Mouse (Mus musculus) 416B (cell line): ENCODE results near the gene Fam149a.

Source experiments
- DNase-seq: peaks from one replicate; pipeline ENCODE4 v3.0.0; 2011; ENCODE audit warnings: low read depth

Gene Fam149a

DNA sequence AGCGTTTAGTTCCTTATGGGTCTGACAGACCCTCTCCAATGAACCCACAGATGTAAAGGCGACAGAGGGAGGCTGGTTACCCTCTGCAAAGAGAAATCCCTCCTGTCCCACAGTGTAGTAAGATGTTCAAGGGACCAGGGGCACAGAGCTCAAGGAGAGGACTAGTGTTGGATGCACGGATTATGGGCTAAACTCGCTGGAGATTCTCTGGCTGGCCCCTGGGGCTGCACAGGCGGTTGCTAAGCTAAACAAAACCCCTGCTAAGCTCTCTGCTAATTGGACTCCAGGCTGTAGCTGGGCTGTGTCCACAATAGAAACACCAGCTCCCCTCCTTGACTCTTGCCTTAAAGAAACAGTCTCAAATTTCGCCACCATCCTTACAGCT, at the start of gene Fam149a:
TSS of gene Fam149a (minus strand) at position 329 of the 385 bp plus-strand sequence.
- DNase-seq, result no peak

DNA sequence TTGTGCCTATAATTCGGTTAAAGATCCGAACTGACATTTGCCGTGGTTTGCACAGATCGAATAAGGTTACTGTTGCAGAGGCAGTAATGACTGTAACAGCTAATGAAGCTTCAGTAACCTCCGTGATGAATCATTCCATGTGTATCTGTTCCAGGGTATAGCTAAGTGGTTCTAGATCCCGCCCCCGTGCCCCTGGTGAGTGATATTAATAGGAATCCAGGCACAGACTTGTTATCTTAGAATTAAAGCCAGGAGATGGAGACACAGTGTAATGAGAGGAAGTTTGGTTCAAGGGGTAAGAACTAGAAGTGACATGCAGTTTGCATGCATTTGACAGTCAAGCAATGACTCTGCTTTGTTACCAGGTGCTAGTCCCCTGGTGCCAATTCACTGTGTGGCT, 38.1 kb upstream of the Fam149a start:
- no peak for DNase-seq

DNA sequence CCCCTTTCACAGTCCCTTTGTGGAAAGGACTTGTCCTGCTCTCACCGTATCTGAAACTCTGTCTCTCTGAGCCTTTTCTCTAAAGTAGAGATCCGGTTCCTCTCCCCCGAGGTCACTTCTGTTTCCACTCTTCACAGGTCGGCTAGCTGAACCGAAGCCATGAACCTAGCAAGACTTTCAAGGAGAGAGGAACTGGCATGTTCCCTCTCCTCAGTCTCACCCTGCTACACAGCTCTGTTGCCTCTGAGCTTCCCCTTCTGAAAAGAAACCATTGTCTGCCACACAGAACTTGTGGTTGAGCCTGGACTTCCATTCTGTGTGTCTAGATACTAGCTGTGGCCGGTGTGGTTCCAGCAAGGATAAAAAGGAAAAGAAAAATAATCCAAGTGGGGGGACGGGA, 32.9 kb upstream of the Fam149a start:
- no peak for DNase-seq

DNA sequence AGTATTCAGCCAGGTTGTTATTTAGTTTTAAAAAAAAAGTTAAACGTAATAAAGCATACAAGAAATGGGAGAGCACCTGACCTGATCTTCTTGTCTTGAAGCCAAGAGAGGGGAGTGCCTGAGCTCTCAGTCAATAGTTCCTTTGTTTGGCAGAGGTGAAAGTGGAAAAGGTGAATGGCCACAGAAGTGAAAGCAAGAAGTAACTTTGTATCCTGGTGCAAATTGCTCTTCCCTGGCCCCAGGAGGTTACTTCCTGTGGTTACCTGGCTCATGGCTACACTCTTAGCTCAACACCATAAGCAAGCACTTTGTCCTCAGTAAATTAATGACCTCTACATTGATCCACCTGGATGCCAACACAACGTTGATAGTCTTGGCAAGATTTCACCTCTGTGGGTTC, 28.8 kb upstream of the Fam149a start, which contains the start of gene Tlr3:
TSS of gene Tlr3 (minus strand) at position 199 of the 400 bp plus-strand sequence.
- DNase-seq, result no peak

DNA sequence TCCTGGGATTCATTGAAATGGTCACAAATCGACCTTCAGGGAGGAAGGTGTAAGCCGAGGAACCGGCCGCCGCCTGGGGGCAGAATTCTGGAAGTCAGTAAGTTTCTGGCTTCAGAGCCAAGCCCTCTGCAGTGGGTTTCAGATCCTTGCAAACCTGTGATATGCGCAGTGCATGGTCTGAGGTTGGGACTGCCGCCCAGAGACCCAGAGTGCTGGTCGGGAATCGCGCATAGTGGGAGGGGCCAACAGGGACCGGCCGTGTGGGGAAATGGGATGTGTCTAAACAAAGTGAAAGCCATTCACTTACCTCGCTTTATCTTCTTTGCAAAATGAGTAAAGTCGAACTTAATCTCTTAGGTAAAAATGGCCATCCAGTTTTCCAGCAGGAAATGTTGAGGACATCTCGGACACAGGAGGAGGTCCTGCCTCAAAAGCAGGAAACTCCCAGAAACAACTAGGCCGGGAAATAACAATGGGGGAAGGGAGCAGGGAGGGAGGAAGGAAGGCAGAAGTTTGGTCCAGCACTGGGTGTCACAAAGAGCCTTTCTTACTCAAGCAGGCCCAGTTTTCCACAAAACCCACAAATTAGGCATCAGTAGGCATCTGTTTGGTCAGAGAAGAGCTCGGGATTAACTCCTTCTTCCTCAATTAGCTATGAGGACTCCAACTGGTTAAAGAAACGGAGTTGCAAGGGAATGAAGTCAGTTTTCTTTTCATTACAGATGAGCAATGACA, 28.2 kb upstream of the Fam149a start:
- DNase-seq, result peak; percentile 47

DNA sequence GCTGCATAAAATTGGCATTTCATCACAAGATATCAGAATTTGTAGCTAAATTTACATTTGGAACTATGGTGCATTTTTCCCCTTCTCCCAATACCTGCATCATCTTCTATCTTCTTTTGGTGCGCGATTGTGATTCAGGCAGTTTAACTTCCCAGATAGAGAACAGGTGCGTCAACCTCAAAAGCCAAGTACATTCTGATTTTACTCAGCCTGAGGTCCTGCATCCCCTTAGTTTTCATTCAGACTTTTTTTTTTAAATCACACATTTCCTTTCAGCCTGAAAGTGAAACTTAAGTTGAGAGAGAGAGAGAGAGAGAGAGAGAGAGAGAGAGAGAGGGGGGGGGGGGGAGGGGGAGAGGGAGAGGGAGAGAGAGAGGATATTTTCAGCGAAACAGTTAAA, 27.6 kb upstream of the Fam149a start:
- DNase-seq, result no peak

DNA sequence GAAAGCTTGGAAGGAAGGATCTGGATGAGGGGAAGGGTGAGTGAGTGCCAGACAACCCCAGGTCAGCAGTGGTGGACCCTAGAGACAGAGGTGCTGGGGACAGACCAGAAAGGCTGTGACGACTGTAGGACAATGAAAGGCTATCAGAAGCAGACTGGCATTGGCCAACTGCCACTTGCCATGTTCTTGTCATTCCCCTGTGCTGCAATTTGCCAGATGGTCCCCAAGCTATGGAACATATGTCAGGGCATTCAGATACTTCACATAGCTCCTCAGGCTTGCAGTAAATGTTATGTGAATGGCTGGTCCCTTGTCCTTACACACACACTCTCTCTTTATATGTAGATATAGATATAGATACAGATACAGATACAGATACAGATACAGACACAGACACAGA, 1.2 kb upstream of the Fam149a start:
- DNase-seq, result no peak

DNA sequence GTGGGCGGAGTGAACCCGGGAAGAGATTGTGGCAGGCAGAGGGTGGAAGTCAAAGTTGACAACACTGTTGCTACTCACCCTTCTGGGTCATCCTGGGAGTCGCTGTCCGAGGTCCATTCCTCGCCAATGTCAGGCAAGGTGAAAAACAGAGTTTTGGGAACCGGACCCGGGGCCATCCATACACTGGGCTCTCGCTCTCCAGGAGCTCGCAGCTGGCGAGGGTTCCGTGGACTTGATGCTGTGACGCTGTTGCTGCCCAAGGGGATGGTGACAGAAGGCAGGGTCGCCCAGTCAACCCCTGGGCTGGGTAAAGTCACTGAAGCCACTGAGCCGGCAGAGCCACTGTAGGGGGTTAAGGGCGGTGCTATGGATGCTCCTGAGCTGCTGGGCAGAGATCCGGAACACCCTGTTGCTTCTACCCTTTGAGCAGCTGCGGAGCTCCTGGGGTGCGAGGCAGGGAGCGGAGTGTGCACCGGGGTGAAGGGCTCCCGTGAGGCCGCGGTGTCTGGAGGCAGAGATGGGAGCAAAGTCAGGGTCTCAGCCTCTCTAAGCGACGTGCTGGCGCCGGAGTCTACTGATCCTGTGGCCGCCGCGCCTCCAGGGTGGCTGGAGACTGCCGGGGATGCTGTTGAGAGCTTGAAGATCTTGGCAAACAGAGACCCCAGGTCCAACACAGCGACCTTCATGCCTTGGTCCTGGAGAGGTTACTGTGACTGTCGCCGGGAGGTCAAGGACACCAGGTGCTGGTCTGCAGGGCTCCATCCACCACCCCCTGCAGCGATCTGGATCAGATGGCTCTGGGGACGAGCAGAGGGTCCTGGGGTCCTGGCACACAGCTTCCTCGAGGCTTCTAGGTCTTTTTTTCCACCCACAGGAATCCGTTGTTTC, 772 bp downstream of the Fam149a start:
- DNase-seq, result no peak

DNA sequence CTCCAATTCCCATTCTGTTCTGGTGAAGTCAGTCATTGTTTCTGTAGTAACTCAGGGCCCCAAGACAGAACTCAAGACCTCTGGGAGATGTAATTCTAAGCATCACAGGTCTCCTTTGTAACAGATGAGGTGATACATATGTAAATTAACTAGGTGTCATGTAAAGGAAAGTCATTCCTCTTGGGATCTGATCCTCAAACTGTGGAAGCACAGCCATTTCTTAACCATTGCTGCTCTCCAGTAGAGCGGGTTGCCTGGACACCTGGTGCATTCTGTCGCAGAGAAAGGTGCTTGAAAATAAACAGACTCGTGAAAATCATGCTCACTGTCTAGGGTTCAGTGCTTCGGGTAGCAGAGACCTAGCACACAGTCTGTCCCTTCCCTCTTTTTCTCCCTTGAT, 1.5 kb downstream of the Fam149a start:
- DNase-seq, result no peak

DNA sequence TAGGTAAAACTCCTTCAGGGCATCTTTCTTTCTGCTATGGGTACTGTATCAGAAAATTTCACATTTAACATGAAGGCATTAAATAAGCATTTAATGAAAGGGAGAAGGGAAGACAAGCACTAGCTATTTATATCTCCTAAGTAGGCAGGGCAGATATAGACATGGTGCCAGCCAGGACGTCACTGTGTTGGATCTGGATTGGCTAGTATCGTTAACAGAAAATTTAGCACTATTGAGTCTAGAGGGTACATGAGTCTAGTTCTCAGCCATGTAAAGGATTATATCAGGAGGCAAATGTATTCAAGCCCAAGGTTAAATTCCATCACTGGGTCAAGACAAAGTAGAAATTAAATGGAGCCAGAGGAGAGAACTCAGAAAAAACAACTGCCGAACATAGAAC, 8.0 kb downstream of the Fam149a start:
- DNase-seq, result no peak

DNA sequence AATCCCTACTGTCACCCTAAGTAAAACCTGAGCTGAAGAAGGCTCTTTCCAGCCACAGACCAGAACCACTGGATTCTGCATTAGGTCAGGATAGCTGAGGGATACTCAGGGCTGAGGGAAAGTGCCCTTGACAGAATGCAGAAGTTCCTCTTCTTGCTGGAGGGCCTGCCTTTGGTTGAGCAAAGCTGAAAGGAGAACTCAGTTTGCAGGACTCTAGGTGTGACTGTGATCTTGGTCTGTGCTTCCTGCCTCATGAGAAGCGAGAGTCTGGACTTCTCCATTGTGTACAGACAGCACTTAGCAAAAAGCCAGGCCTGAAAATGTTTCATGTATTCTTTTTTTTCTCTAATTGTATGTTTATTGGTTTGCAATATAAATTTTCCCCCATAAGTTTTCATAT, 14.9 kb downstream of the Fam149a start:
- no peak for DNase-seq

DNA sequence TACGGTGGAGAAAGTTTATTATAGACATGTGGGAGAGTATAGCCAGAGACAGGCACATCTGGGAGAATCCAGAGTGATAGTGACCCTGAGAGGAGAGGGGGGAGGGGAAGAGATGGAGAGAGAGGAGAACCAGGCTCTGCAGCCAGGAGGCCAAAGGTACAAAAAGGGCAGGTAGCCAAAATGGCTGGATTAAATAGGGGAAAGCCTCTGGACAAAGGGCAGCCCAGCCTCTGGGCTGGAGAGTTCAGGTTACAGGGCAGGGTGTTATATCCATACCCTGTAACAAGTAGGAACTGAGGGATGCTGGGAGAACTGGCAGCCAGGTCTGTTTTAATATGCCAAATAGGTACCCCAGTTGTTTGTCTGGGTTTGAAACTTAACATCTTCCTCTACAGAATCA, 18.9 kb downstream of the Fam149a start:
- no peak for DNase-seq

DNA sequence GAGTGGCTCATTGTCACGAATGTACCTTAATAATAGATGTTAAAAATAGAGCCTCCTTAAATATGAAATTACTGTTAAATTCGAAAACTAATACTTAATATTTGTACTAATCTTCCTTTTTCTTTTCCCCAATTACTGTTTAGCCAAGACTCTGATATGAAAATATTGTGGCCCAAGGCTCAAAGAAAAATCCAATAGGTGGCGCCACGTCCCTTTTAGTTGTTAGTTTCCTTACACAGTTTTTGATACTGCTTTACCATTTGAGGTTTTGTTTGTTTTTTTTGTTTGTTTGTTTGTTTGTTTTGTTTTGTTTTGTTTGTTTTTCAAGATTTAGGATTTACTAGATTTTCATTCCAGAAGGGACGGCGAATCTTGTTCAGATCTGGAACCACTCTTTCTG, 19.8 kb downstream of the Fam149a start:
- DNase-seq, result no peak

DNA sequence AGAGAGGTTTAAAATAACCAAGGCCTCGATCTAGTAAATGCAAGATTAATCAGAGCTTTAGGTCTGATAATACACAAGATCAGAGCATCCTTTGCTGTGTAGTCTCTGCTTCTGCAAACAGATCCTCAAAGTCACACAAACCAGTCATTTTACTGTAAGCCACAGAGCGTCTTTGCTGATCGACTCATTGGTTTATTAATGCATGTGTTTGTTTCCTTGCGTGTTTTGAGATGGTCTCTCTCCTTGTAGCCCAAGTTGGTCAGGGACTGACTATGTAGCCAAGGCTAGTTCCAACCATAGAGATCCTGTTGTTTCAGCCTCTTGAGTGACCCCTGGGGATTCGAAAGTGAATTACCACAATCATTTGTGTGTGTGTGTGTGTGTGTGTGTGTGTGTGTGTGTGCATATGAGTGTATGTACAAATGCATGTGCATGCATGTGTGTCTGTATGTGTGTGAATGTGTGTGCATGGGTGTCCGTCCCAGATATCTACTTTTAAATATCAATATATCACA, 22.9 kb downstream of the Fam149a start:
- DNase-seq, result no peak

DNA sequence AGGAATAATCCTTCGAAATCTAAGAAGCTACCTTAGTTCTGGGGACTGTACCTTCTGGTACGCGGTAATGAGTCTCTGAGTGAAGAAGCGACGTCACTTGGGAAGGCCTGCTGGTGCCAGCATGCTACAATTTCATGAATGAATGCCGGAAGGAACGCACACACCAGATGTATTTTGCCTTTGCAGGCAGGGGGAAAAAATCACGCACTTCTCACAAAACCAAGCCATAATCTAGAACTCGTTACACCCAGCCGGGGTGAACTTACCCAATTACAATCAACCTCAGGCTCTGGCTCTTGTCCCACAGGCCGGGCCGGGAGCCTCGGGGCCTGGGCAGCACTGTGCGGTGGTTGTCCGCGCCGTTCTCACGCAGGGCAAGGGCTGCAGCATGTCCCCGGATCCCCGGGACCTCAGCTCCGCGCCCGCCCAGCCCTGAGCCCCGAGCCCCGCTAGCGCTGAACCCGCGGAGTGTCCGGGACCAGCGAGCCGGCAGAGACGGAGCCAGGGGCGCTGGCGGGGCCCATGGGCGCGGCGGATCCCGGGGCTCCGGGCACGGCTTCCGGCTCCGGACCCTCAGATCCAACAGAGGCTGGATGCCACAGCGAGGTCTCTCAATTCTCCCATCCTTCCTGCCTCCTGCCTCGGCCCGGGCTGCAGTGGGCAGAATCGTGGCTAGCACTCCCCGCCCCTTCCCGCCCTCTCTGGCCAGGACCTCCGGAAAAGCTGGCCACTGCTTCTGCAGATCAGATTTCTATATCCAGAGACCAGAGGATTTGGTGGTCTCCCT, 23.8 kb downstream of the Fam149a start:
- no peak for DNase-seq

DNA sequence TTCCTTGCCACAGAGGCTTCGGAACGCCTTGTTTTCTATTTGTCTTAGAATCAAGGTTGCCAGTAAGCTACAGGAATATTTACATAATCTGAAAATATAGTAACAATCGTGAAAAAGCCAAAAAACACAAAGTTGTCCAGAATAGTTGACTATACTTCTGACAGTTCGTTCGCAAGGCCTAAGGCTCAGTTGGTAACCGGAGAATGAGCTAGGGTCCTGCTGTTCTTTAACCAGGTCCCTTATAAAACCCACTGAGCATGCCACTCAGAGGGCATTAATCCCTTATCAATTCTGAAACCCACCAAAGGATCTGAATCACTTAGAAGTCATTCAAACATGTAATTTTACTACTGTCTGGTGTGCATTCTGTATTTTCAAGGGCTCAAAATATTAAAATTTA, 26.3 kb downstream of the Fam149a start:
- no peak for DNase-seq

DNA sequence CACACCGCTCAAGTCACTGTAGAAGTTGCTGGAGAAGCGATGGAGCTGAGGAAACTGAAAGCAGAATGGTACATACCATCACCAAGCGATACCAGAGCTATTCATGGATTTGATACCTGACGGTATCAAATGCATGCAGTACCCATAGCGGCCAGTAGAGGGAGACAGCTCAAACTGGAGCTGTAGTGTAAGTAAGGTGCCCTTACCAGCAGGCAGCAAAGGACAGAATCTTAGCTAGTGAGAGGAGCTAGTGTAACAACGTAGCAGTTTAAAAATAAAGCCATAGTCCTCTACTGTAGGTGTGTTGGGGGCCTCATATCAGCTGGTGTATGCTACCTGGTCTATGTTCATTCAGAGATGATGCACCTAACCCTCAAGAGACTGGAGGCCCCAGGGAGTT, 37.1 kb downstream of the Fam149a start:
- DNase-seq, result peak; percentile 53

DNA sequence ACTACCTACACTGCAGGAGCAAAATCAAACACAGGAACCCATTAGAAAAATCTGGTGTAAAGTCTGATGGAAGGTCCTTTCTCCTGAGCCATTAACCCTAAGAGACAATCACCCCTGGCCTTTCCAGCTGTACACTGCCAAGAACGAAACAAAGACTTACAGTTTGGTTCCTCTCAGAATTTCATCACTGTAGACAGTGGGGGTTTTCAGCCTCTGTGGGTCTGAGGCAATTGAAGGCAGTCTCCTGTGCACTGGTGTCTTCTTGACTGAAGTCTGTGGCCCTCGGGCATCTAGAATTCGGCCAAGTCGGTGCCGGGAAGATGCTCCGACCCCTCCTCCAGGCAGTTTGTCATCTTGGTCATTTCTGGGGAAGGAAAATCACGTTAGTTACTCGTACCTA, 37.8 kb downstream of the Fam149a start:
- DNase-seq, result no peak

DNA sequence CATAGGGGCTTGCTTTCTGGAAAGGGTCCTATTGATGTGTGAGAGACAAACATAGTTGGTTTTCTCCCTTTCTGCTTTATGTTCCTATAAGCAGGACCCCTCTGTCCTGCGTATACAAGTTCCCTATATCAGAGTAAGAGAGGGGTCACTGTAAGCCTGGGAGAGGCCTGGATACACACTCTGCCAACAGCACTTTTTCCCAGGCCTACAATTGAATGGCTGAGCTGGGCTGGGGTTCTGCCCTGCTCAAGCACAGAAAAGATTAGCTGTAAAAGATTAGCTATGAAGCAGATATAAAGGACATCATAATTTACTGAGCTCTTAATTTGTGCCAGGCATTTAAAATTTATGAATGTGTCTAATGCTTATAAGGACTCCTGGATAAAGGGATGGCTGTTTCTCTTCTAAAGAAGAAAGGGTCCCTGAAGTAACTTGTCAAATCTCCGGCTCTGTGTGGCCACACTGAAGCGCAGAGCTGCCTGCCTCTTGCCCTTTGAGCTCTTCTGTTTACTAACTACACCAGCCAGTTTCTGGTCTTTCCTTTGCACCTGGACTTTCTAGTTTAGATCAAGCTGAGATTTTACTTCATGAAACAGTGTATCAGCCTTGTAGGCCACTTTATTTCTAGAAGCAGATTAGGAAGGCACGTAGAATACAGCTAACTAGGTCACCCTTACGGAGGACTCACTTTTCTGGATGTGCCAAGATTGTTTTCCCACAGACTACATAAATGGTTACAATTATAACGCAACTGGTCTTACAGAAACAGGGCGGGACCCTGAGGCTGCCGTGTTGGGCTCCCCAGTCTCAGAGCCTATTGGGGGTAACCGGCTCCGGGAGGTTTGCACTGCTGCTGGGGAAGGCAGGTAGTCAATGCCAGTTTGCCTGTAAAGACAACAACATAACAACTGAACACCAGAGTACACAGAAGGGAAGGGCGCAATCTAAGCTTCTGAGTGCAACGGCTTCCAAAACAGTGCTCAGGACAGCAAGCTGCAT, 40.2 kb downstream of the Fam149a start:
- no peak for DNase-seq

DNA sequence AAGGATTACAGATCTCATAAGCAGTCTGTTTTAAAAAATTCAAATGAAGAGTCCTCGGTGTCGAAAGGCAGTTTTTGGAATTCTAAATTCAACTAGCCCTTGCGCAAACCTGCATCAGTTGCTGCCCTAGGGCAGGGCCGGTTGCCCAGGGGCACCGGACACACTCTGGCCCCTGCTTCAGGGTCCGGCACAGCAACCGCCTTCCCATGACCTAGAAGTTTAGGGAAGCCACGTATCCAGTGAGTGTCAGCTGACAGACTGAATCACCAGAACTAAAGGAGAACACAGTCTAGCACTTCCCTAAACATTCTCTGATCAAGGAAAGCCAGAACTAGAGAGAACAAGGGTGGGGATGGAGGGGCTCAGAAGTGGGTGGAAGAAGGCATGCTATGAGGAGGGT, 48.6 kb downstream of the Fam149a start:
- DNase-seq, result no peak
